Mouse (Mus musculus) right cerebral cortex, postnatal 14 days (tissue): ENCODE measurements around the gene Olfr132.
"Not testable (repeated sequence)": the region's sequence is repeated elsewhere in the genome, so short reads cannot be mapped to it uniquely, and the experiment has no call there.

ENCODE experiments used
- DNase-seq: peaks from one replicate; pipeline ENCODE4 v3.0.0; 2022

Gene Olfr132

DNA sequence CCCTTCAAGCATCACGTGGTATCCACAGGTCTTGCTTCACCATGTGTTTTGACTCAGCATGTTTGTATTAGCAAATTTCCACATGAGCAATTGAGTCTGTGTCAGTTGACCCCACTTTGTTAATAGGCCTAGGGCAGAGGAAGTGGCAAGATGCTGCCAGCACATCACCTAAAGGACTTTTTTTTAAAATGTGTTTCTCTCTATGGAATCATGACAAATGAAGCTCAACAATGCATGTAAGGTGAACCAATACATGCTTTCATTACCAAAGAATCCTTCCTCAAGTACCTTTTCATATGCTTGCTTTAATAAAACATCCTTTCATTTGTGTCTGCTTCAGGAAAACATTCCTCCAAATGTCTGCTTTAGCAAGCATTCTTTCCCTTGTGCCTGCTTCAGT is at the start of gene Olfr132:
Gene Olfr132, minus strand, starts transcription at position 101 of the 400 bp plus-strand sequence.
- DNase-seq = no peak

DNA sequence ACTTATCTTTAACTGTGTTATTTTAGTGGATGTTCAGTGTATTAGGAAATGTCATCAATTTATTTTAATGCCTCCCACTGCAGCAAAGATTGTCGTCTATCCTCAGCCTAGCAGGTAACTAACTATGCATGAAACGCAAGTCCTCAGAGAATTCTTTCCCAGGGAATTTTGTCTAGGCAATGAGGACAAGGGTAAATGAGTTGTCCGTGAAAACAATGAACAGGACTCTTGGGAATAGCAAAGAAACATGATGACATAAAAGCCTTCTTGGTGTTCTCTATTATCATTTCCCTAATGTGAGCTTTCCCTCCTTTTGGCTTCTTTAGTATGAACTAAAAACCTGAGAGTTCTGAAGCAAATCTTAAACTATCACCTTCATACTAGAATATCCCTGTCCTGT is 36.8 kb upstream of the Olfr132 start, which contains the start of gene Olfr134:
Gene Olfr134, plus strand, starts transcription at position 301 of the 400 bp plus-strand sequence.
- no peak for DNase-seq

DNA sequence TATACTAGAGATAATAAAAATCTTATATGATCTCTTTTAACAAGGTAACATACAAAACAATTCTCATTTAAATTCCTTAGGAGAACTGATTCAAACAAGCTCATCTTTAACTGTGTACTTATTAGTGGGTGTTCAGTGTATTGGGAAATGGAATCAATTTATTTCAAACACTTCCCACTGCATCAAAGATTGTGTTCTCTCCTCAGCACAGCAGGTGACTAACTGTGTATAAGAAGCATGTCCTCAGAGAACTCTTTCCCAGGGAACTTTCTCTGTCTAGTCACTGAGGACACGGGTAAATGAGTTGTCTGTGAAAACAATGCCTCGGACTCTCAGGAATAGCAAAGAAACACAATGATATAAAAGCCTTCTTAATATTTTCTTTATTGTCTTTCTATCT is 10.7 kb upstream of the Olfr132 start, which contains the start of gene Olfr133:
Gene Olfr133, plus strand, starts transcription at position 301 of the 400 bp plus-strand sequence.
- no peak for DNase-seq

DNA sequence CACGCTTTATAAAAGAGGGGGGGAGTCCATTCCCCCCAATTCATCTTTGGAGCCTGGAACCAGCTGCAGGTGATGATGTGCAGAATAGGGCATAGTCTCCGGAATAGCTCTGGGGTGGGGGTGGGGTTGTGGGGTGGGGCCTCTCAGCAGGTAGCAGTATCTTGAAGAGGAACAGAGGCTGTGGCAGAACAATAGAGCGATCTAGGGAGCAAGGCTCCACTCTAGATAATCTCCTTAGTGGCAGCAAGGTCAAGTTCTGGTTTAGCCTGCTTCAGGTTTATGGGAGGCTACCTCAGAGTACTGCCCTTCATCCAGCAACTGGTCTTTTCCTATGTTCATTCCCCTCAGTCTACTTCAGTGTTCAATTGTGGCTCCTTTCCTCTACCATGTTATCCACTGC is 9.0 kb downstream of the Olfr132 start:
- DNase-seq = not testable (repeated sequence)

DNA sequence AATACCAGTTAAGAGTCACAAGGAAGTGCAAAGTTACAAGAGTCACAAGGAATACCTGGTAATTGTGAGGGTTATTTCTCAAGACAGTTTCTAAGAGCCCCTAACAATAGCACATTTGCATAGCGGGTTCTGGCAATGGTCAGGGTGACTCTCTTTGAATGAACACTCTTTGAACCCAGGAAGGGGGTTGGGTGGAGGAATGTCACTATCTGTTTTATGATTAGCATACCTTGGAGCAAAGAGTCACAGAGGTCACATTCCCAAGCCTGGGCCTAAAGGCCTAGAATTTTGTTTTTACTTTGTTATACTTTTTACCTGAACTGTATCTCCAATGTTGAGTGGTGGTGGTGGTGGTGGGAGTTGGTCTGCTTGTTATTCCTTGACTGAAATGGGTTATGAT is 10.1 kb downstream of the Olfr132 start:
- DNase-seq = not testable (repeated sequence)

DNA sequence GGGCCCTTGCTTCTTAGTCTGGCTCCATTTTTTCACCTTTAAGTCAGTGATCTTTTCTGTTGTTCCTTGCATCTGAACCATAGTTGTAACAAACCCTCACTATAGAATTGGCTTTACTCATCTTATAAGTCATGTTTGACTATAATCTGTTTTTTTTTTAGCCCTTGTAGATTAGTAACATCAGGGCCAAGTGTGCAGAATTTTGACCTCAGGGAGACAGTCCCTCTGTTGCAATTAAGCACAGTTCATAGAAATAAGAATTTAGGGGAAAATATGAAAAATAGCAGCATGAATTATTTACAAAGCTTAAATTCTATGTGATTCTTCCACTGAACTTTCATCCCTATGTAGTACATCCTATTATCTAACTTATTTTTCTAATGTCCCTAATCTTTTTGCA is 45.7 kb downstream of the Olfr132 start, which contains the start of gene Olfr131:
Gene Olfr131, minus strand, starts transcription at position 101 of the 400 bp plus-strand sequence.
- no peak for DNase-seq

DNA sequence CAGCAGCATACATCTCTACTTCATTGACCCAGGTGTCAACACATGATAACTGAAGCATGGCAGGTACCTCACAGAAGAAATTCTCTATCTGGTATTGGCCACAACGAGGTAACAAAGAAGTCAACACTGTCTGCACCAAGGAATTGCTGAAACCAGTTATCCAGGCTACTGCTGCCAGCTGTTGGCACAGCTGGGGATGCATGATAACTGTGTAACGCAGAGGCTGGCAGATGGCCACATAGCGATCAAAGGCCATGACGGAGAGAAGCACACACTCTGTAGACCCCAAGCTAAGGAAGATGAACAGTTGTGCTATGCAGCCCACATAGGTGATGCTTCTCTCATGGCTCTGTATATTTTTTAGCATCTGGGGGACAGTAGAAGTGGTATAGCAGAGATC is 52.0 kb downstream of the Olfr132 start:
- DNase-seq = no peak
